Mouse (Mus musculus): ENCODE results near the gene Shisa7.
"Not testable (repeated sequence)": the region's sequence is repeated elsewhere in the genome, so short reads cannot be mapped to it uniquely, and the experiment has no call there.

Shisa7 gene

DNA sequence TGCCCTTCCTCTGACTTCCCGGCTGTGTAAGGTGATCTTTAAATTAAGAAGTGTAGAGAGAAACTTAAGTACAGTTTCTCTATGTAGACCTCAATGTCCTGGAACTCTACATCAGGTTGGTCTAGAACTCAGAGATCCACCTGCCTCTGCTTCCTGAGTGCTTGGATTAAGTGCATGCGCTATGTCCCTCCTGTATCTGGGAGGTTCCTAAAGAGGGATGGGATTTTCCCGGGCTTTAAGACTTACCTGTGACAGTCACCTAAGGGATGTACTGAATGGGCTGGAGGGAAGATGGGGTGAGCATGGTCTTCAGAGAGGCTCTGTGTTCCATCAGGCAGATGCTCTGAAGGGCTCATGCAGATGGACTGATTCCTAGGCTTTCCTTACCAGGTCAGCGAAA is 50.8 kb downstream of the Shisa7 start:
- no peak for DNase-seq (ENCODE audit: low spot score)

DNA sequence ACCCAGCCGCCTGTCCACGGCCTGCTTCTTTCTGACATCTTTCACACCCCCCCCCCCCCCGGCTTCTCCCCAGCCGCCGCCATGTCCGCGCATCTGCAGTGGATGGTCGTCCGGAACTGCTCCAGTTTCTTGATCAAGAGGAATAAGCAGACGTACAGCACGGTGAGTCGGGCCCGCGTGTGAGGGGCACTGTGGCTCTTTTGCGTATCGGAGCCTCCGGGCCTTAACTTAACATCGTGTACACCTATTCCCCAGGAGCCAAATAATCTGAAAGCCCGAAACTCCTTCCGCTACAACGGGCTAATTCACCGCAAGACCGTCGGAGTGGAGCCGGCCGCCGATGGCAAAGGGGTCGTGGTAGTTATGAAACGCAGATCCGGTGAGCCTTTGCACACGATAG is 51.2 kb downstream of the Shisa7 start:
- DNase-seq (ENCODE audit: low spot score) = not testable (repeated sequence)

DNA sequence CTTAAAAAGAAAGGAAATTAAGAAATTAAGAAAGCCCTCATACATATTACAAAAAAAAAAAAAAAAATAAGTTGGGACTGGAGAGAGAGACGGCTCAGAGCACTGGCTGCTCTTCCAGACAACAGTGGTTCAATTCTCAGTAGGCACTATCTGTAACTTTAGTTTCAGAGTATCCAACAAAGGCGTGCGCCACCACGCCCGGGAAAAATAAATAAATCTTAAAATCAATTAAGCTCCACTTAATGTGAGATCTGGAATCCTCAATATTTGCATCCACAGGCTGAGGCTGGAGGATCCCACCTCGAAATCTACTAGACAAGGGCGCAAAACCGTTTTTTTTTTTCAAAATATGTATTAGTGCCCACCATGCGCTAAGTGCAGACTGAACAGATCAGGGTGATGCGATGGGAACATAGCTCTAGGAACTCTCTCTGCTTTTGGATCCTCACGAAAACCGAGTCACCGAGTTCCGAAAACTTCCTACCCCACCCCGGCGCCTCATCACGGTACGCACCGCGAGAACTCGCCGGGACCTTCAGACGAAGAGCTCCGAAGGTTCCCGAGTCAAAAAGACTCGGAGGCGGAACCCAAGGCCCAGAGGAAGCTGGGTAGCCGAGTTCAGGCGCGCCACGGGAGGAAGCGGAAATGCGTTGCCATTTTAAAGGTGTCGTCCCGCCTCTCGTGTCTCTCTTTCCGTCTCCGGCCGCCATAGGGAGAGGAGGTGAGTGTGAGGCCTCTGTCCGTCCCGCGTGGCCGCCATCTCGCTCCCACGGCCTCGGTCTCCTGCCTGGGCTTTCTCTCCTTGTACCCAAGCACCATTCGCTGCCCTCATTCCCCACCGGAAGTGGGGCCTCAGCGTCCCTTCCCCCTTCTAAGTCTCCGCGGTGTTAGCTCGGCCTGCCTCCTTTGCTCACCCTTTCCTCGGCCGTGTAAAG is 52.0 kb downstream of the Shisa7 start, which contains the start of gene Rpl28:
Gene Rpl28, plus strand, starts transcription at position 597 of the 935 bp plus-strand sequence.
- DNase-seq (ENCODE audit: low spot score) = peak; percentile 84

DNA sequence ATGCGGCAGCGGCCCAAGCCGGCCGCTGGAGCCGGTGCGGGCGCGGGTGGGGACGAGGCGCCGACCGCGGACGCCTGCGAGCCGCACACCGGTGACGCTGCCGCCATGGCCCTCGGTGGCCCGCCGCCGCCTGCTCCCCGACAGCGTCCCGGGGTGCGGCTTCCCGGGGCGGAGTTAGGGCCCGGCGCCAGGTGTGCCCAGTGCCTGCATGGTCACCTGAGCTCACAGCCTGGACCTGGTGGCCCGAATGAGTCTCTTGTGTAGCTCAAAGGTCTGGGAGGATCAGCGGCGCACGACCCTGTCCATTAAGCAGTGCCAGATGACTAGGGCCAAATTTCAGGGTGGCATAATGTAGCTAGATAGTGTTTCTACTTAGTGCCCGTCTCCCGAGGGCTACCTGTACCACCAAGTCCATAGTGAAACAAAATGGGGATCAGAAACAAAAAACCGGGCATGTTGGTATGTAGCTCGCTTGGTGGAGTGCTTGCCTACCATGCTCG is 55.0 kb downstream of the Shisa7 start, which contains the start of gene Tmem238:
Gene Tmem238, minus strand, starts transcription at position 221 of the 500 bp plus-strand sequence.
- DNase-seq (ENCODE audit: low spot score) = no peak

DNA sequence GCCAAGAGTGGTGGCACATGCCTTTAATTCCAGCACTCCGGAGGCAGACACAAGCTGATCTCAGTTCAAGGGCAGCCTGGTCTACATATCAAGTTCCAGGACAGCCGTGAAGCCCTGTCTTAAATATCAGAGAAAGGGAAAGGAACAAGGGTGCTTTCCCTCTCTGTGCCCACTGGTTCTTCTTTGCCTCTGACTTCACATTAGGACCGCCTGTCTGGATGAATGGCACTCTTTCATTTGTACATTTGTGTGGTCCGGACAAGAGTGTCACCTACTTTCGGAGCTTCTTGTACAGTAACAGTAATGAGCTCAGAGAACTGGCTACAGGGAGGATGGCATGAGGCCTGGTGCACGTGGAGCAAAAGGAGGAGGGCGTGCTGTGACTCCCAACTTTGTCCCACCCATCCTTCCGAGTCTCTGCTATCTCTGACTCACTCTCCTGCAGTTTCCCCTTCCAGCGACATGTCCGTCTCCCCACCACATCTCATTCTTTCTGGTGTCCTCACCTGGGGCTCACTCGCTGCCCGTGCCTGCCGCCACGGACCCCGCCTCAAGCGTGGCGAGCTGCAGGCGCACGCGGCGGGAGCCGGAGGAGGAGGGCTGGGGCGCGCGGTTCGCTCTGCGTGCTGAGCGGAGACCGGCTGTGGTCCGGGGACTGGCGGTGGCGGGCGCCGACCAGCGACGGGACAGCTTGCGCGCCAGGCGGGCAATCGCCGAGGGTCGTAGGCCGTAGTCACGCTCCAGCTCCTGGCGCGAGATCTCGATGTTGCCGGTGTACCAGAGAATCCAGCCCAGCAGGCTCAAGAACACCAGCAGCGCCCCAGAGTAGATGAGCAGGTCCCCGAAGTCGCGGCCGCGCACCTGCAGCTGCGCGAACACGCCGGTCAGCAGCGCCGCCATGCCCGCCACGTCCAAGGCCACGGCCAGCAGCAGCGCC is 55.7 kb downstream of the Shisa7 start:
- DNase-seq (ENCODE audit: low spot score) = no peak

DNA sequence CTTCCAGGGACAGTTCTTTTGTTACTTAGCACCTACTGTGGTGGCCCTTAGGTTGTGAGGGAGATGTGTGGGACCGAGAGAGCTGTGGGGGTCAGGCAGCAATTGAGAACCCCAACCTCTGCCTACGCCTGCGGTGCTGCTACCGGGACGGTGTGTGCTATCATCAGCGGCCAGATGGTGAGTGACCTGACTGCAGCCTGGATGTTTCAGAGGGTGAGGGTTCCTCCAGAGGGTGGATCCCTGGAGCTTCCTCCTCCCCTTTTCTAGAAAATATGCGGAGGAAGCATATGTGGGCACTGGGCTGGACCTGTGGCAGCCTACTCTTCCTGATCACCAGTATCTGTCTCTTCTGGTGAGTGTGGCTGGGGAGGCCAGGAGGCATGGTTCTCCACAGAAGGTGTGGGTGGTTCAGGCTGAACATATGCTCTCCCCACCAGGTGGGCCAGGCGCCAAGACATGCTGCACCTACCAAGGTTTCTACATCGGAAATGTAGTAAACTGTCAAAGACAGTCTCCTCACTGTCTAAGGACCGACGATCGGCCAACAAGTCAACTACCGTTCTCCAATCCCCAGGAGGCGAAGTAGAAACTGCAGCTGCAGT is 60.7 kb downstream of the Shisa7 start:
- no peak for DNase-seq (ENCODE audit: low spot score)

DNA sequence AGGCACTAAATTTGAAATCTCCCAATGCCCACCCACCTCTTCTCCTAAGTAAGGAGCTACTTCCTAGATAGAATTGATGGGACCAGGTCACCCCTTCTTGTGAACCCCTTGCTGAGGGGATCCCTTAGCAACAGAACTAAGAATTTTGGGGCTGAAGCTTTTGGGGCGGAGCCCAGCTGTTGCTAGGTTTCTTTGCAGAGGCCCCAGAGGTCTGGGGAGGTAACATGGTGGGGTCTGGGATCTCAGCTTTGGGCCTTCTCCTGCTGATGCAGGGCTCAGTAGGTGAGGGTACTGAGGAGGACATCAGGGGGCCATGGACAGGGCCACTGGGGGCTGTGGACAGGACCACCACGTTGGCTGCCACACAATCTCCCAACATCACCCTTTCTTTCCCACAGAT is 61.7 kb downstream of the Shisa7 start, which contains the start of the genes Il11 and Tmem190:
Gene Il11, minus strand, starts transcription at position 101 of the 400 bp plus-strand sequence.
Gene Tmem190, plus strand, starts transcription at position 179 of the 400 bp plus-strand sequence.
- no peak for DNase-seq (ENCODE audit: low spot score)

DNA sequence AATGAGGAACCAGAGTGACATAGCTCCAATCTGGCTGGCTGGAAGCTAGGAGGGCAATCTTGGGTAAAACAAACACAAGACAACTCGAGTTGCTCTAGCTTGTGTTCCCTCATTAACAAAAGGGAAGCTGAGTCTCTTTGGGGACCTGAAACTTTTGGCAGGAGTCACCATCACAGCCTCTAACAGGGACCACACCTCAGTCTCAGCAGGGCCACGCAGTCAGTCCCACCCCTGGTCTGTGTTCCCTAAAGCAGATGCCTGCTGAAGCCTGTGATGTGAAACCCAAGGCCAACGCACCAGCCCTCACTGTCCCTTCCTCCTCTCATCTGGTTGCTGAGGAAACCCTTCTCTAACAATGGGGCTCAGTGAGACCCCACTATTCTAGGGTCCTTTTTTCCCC is 62.4 kb downstream of the Shisa7 start:
- DNase-seq (ENCODE audit: low spot score) = no peak

DNA sequence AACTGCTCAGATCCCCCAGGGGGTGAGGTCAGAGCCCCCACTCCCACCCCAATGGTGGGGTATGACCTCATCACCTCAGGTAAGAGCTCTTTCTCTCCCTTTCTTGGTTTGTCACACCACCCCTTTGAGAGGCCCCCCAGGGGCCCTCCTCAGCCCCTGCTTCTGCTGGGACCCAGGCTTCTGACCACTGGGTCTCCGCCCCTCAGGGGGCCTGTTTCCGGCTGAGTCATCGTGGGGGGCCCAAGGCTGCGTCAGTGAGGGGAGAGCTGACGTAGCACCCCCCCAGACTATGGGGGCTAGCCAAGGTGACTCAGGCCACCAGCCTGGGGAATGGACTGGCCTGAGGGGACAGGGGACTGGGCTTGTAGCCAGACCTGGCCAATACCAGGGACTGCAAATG is 64.6 kb downstream of the Shisa7 start:
- DNase-seq (ENCODE audit: low spot score) = no peak

DNA sequence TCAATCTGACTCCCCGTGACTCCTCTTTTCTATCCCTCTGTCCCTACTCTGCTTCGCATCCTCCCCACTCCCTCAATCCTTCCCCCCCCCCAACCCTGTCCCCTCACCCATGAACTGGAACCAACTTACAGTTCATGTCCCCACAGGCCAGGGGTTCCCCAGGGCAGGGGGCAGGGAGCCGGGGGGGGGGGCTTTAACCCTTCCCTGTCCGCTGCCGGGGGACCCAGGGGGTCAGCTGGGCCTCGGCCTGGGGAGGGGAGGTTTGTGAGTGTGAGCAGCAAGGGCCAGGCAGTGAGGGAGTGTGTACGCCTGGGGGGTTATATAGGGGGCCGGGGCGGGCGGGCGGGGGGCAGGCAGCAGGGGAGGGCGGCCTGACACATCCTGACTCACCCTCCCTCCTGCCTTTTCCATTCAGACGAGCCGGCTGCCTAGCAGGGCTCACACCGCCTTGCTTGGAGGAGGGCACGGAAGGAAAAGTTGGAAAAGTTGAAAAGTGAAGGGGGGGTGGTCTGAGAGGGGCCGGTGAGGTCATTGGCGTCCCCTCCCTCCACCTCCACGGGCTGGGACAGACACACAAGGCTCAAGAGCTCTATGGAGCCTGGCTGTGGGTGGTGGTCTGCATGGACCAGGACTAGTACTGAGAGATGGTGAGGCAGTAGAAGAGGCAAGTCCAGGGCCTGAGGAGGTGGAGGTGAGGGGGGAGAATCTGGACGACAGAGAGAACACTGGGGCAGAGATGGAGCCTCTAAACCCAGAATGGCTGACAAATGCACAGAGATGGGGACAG is 66.5 kb downstream of the Shisa7 start:
- no peak for DNase-seq (ENCODE audit: low spot score)

DNA sequence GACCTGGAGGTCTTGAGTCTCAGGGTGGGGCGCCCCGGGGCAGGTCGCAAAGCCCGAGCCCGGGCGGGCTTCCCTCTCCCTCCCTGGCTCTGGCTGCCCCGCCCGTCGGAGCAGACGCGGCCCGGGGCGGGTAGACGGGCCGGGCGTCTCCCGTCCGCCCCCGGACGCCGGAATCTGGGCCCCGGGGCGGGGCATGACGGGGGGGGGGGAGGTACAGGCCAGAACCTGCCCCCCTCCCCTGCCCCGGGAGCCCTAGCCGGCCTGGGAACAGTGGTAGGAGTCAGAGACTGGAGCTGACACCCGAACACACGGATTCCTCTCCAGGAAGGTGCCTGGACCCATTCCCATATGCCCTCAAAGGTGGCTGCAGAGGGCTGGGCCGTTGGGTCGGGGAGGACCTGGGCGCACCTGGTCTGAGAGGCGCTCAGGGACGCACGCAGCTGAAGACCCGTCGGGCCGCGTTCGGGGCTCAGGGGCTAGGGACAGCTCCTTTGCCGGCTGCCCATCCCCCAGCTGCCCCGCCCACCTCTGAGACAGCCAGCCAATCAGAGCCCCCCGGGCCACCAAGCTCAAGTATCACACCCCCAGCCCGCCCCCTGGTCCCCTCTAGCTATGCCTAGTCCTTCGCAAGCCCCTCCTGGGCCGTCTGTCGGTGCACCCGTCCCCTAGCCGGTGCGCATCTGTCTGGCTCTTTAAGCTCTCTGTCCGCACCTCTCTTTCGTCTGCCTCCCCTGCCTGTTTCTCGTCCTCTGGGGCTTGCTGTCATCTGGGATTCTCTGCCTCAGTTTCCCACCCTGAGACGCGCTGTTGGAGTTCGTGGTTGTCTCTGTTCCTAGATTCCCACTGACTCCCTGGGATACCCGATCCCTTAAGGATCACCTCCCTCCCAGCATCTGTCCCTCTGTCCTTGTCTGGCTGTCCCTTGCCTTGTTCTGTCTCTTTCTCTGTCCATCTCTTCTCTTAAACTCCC is 67.3 kb downstream of the Shisa7 start:
- DNase-seq (ENCODE audit: low spot score) = no peak

DNA sequence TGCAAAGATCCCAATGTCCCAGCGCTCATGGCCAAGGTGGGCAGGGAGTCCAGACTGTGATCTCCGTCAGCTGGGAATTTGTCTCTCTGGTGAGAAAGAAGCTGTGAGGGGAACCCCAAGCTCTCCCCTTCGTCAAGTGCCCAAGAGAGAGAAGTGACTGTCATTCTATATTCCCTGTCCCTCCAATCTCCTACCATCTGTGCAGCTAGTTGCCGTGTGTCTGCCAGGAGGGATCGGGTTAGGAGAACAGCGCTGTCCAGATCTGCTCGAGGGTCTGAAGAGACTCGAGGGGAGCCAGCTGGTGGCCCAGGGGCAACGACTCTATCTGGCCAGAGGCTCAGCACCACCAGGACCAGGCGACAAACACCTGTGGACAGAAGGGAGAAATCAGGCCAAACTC is 68.4 kb downstream of the Shisa7 start:
- DNase-seq (ENCODE audit: low spot score) = no peak

Measured in urinary bladder, postnatal 10 days (tissue).